Mouse (Mus musculus): ENCODE results near the gene Srgap3. TPM values are rescaled to one million over a fixed set of nuclear protein-coding genes. Genes with fewer than 3 reads are reported as not detected.

Gene Srgap3
- total RNA-seq (2014; rRNA removed): 39.4 and 56.7 TPM in 2 replicates
- 13.2 and 21.2 TPM in 2 replicates for polyA plus RNA-seq (2015; fragmentation: Nextera tagmentation; extraction: Ambion mirVana)

DNA sequence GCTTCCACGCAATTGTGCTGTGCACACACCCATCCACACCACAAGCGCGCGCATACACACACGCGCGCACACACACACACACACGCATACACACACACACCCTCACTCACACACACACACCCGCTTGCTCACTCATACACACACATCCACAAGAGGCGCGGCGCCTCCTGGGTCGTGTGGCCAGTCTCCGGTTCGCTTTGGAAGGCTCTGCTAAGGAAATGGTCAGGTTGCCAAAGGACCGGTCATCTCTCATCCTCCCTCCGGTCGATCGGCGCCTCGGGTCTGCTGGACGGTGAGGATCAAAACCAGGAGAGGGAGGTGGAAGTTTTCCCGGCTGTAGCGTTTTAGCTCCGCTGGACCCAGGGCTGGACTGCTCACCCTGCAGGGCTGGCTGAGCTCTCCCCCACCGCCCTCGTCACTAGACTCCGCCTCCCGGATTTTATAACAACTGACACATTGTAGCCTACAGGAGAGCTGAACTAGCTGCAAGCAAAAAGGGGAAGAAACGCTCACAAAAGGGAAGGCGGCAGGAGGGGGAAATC lies at the start of gene Srgap3:
TSS of gene Srgap3 (minus strand) at position 372 of the 542 bp plus-strand sequence.
- ATAC-seq (peak; percentile 95), DNase-seq (peak; percentile 90)
- Histone ChIP-seq H3K9ac (peak within 1 kb of the TSS; percentile 85), H3K36me3 (ENCODE audit: insufficient read depth) (no peaks in the 10 kb centered on the region), H3K4me1 (ENCODE audit: insufficient read depth) (peaks cover 28% of the 10 kb centered on the region), H3K4me2 (ENCODE audit: low read depth) (peak within 1 kb of the TSS; percentile 63), H3K4me3 (ENCODE audit: low read depth, low read length) (peak within 1 kb of the TSS; percentile 78), H3K27ac (ENCODE audit: low read depth, low read length) (peak within 1 kb of the TSS; percentile 89), H3K27me3 (ENCODE audit: insufficient read depth, low read length) (no peaks in the 10 kb centered on the region), H3K9me3 (ENCODE audit: low read length) (no peaks in the 10 kb centered on the region)
- WGBS: under 1% methylated on average over 31 of the region's 31 CpGs
- TF ChIP-seq CTCF (IDR thresholded peaks at IDR 0.05; ENCODE audit: low read depth): peak; percentile 48; the same call in 1 of the 2 replicates

- Histone ChIP-seq H3K27me3 (ENCODE audit: insufficient read depth, low read length) (no peaks in the 10 kb centered on the region), H3K4me1 (ENCODE audit: insufficient read depth) (0 out of 2 replicates have a peak, but pooled peaks cover 3% of the 10 kb centered on the region), H3K9ac (no peak overlapping the region), H3K36me3 (ENCODE audit: insufficient read depth) (no peaks in the 10 kb centered on the region), H3K4me3 (ENCODE audit: low read depth, low read length) (no peak overlapping the region), H3K9me3 (ENCODE audit: low read length) (no peaks in the 10 kb centered on the region), H3K27ac (ENCODE audit: low read depth, low read length) (no peak overlapping the region), H3K4me2 (ENCODE audit: low read depth) (no peak overlapping the region)
- TF ChIP-seq CTCF (IDR thresholded peaks at IDR 0.05; ENCODE audit: low read depth): 0 out of 2 replicates have a peak, but pooled peaks have one; percentile 4
- no peak for ATAC-seq
- 59% methylated on average over 1 of the region's 1 CpGs for WGBS
- DNase-seq: no peak
Observed at GRCm38 (mm10) chr6:112995708-112996107, 48.6 kb upstream of the Srgap3 start.

- ATAC-seq (no peak), DNase-seq (no peak)
- Histone ChIP-seq H3K36me3 (ENCODE audit: insufficient read depth) (no peaks in the 10 kb centered on the region), H3K9ac (no peak overlapping the region), H3K4me2 (ENCODE audit: low read depth) (no peak overlapping the region), H3K9me3 (ENCODE audit: low read length) (no peaks in the 10 kb centered on the region), H3K27me3 (ENCODE audit: insufficient read depth, low read length) (no peaks in the 10 kb centered on the region), H3K4me1 (ENCODE audit: insufficient read depth) (0 out of 2 replicates have a peak, but pooled peaks cover 14% of the 10 kb centered on the region), H3K27ac (ENCODE audit: low read depth, low read length) (no peak overlapping the region), H3K4me3 (ENCODE audit: low read depth, low read length) (no peak overlapping the region)
- TF ChIP-seq CTCF (IDR thresholded peaks at IDR 0.05; ENCODE audit: low read depth): no peak
- WGBS: 24% methylated on average over 1 of the region's 1 CpGs
Observed at GRCm38 (mm10) chr6:112990119-112990518, 43.1 kb upstream of the Srgap3 start.

DNA sequence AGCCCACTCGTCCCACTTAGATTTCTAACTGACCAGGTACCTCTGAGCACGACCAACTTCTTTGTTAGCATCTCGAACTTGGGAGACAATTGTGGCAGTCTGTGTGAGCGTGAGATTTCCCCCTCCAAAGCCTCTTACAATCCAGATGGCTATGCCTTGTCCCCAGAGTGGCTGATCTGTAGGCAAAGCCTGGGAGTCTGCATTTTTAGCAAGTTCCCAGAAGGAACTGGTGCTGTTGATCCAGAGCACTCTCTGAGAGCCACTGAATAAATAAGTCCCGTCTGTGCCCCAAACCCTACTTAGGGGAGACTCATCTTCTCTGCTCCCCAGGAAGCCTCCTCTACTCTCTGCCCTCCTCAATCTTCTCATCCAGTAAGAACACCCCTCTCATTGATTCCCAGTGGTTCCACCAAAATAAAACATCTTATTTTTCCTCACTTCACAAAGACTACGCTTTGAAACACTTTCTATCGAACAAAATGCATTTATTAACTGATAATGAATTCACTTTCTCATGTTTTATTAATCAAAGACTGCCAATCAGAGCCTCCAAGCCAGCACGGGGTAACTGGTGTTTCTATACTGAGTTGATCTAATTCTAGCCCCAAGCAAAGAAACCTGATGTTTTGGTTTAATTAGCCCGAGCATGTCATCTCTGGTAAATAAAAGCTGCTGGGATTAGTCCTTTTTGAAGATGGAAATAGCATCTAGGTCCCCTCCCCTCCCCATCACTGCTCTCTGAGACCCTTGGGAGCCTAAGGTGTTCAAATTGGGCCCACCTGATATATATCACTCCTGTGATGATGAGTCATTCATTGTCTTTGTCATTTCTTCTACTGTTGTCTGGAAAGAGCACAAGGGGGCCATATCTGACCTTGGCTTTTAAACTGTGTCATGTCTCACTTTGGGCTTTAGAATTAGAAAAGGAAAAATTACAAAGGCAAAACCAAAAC lies 38.6 kb upstream of the Srgap3 start:
- DNase-seq: no peak
- ATAC-seq: no peak; the same call in 1 of the 2 replicates

DNA sequence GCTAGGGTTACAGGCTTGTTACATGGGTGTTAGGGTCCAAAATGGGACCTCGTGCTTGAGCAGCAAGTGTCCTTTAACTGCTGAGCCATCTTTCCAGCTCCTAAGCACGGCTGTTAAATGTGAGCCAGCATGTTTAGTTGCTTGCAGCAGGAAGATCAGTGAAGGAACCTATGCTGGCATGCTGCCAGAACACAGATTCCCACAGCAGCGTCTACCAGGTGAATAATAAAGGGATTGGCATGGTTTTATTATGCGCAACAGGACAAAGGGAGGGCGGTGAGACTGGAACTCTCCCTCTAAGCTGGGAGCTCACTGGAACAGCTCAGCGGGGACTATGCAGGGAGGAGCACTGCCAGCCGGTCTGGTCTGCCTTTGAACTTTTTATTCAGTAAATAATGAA lies 35.2 kb upstream of the Srgap3 start:
- 0 out of 2 replicates have a peak, but pooled peaks cover 10% of the 10 kb centered on the region for H3K4me1 ChIP-seq (ENCODE audit: insufficient read depth)
- H3K9me3 ChIP-seq (ENCODE audit: low read length): no peaks in the 10 kb centered on the region
- ATAC-seq (peak; percentile 47; the same call in 1 of the 2 replicates), DNase-seq (peak; percentile 60)
- no peak overlapping the region for H3K4me3 ChIP-seq (ENCODE audit: low read depth, low read length)
- H3K27me3 ChIP-seq (ENCODE audit: insufficient read depth, low read length): no peaks in the 10 kb centered on the region
- H3K27ac ChIP-seq (ENCODE audit: low read depth, low read length): no peak overlapping the region
- no peak overlapping the region for H3K4me2 ChIP-seq (ENCODE audit: low read depth)
- TF ChIP-seq CTCF (IDR thresholded peaks at IDR 0.05; ENCODE audit: low read depth): no peak
- WGBS: 14% methylated on average over 7 of the region's 7 CpGs
- H3K36me3 ChIP-seq (ENCODE audit: insufficient read depth): no peaks in the 10 kb centered on the region
- H3K9ac ChIP-seq: peak overlapping the region; percentile 6; the same call in 1 of the 2 replicates

More for the DNA sequence above, 38.6 kb upstream of the Srgap3 start:
- Histone ChIP-seq H3K9me3 (ENCODE audit: low read length) (no peaks in the 10 kb centered on the region), H3K4me1 (ENCODE audit: insufficient read depth) (0 out of 2 replicates have a peak, but pooled peaks cover 14% of the 10 kb centered on the region), H3K4me2 (ENCODE audit: low read depth) (no peak overlapping the region), H3K27me3 (ENCODE audit: insufficient read depth, low read length) (no peaks in the 10 kb centered on the region), H3K9ac (no peak overlapping the region), H3K27ac (ENCODE audit: low read depth, low read length) (no peak overlapping the region; the same call in none of the 2 replicates), H3K36me3 (ENCODE audit: insufficient read depth) (no peaks in the 10 kb centered on the region), H3K4me3 (ENCODE audit: low read depth, low read length) (no peak overlapping the region)
- TF ChIP-seq CTCF (IDR thresholded peaks at IDR 0.05; ENCODE audit: low read depth): no peak
- WGBS: 15% methylated on average over 9 of the region's 9 CpGs

DNA sequence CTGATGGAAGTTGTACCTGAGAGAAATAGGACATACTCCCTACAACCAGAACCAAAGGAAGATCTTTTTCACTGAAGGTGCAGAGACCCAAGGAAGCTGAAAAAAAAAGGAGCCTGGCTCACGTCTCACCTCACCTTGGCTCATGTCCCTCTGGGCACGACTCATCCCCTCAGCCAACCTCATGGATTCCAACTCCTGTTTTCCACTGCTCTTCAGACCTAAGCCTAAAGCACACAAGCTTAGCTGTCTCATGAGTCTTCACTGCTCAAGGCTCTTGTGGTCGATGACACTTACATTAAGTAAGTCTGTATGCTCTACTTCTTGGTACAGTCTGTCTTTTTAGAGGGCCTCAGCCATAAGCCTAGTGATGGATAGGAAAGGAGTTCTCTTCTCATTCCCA lies 31.9 kb upstream of the Srgap3 start:
- 90% methylated on average over 3 of the region's 3 CpGs for WGBS
- ATAC-seq: no peak
- TF ChIP-seq CTCF (IDR thresholded peaks at IDR 0.05; ENCODE audit: low read depth): no peak

More for the DNA sequence above, 31.9 kb upstream of the Srgap3 start:
- Histone ChIP-seq H3K4me2 (ENCODE audit: low read depth) (no peak overlapping the region), H3K27ac (ENCODE audit: low read depth, low read length) (no peak overlapping the region), H3K4me1 (ENCODE audit: insufficient read depth) (peaks cover 8% of the 10 kb centered on the region), H3K9ac (no peak overlapping the region), H3K4me3 (ENCODE audit: low read depth, low read length) (no peak overlapping the region), H3K36me3 (ENCODE audit: insufficient read depth) (no peaks in the 10 kb centered on the region), H3K27me3 (ENCODE audit: insufficient read depth, low read length) (no peaks in the 10 kb centered on the region), H3K9me3 (ENCODE audit: low read length) (no peaks in the 10 kb centered on the region)
- DNase-seq: no peak
